Mouse (Mus musculus) spleen, postnatal 0 days (tissue): Measurements from ENCODE around the gene Ubn1. TPM values are rescaled to one million over a fixed set of nuclear protein-coding genes. Genes with fewer than 3 reads are reported as not detected.

Experiments
- polyA plus RNA-seq: library from polyadenylated mRNA; unstranded; fragments of >200 nt; fragmentation: Nextera tagmentation; extraction: Ambion mirVana; gene quantifications from 2 replicates; pipeline ENCODE4 v1.2.1, GENCODE M21; 2015

The Ubn1 gene
- polyA plus RNA-seq = 16.3 and 16.7 TPM in 2 replicates

DNA sequence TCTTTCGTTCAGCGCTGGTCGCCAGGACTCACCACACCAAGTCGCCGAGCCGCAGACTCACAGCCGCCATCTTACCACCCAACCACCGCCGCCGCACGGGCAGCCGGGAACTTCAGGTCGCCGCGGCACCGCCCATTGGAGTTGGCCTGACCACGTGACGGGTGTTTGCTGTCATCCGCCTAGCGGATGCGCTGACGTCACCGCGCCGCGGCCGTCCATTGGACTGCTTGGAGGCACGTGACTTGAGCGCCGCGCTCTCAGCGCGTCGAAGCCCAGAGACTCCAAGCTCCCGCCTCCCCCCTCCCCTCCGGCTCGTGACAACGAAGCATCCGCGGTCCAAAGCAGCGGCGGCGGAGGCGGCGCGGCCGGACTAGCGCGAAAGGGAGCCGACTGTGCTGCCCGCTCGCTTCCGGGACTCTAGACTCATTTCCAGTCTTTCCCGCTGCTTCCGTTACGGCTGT, at the start of gene Ubn1, which contains the start of gene Glyr1:
TSS of gene Ubn1 (plus strand) at position 284 of the 461 bp plus-strand sequence.
TSS of gene Glyr1 (minus strand) at position 90 of the 461 bp plus-strand sequence.

DNA sequence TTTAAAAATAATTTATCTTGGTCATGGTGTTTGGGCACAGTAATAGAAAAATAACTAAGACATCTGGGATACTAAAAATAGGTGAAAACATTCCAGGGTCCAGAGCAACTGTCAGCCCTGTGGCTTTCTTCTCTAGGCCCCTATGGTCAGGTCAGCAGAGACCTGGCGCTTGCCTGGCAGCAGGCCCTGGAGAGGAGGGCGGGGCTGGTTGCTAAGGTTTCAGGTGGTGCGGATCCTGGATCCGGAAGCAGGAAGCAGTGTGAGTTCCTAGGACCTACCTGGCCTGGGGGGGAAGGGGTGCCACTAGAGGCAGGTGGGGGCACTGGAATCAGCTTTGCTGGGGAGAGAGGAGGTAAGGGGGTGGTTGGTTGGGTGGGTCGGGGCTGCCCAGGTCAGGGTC, 42.8 kb upstream of the Ubn1 start, which contains the start of gene Smim22:
TSS of gene Smim22 (plus strand) at position 222 of the 400 bp plus-strand sequence.

DNA sequence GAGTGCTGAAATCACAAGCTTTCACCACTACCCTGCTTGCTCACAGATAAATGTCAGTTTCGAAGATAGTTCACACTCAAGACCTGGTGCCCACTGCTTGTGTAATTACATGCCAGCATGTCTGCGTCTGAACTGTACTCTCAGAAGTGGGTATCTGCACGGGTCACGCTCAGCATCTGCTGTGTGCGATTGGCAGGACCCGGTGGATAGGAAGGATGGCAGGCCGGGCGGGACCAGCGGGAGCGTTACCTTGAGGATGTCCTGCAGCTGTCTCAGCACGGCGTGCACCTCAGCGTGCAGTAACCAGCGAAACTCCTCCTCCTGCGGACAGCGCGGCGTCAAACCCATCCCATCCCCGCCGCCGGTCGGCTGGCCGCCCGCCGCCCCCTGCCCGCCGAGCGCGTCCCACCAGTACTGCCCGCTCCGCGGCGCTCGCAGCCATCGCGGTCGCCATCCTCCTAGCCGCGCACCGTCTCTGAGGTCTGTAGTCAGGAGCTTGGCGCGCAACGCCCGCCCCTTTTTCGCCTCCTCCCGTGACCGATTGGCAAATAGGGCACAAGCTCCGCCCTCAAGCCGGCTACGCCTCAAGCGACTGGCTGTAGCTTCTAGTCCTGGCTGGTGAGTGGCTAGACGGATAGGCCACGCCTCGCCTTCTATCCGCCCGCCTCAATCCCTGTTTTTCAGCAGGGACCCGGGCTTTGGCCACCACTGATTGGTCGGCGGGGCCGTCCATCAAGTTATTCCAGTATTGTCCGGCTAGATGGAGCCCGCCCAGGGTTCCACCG, 36.6 kb upstream of the Ubn1 start, which contains the start of gene Rogdi:
TSS of gene Rogdi (minus strand) at position 500 of the 785 bp plus-strand sequence.

DNA sequence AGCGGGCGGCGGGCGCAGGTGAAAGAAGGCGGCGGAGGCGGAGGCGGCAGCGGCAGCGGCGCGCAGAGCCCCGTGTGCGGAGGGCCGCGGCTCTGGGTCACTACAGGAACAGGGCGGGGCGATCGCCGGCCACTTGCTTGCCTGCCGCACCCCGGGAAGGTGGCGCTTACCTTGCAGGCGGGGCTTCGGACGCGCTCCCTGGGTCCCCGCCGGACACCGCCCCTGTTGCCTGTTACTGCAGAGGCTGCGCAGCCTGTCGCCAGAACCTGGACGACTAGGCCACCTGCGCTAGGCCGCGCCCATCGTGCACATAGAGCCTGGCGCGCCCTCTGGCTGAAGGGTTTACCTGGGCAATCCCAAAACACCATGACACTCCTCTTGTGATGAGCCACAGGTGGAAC, 82.5 kb downstream of the Ubn1 start, which contains the start of gene Ppl:
TSS of gene Ppl (minus strand) at position 21 of the 401 bp plus-strand sequence.

Other genes with a start within 250 kb of the Ubn1 start
- gene 4930562C15Rik, start 214.6 kb upstream of the Ubn1 start, polyA plus RNA-seq = 0.15 and 0.16 TPM in 2 replicates
- 16.4 and 19.0 TPM in 2 replicates for gene Ubald1, start 169.7 kb upstream of the Ubn1 start, polyA plus RNA-seq
- 19.1 and 26.0 TPM in 2 replicates for gene Mgrn1, start 163.8 kb upstream of the Ubn1 start, polyA plus RNA-seq
- 51.6 and 63.7 TPM in 2 replicates for gene Nudt16l1, start 111.3 kb upstream of the Ubn1 start, polyA plus RNA-seq
- 18.0 and 23.1 TPM in 2 replicates for gene Anks3, start 85.9 kb upstream of the Ubn1 start, polyA plus RNA-seq
- gene Sept12, start 52.2 kb upstream of the Ubn1 start, polyA plus RNA-seq = 0.11 TPM in 1 of 2 replicates, not detected in the other
- 1.1 and 1.8 TPM in 2 replicates for gene Smim22, start 42.8 kb upstream of the Ubn1 start, polyA plus RNA-seq
- gene Rogdi, start 36.5 kb upstream of the Ubn1 start, polyA plus RNA-seq = 41.5 and 49.4 TPM in 2 replicates
- gene Glyr1, start 194 bp upstream of the Ubn1 start, polyA plus RNA-seq = 44.9 and 52.4 TPM in 2 replicates
- 0.91 and 1.3 TPM in 2 replicates for gene Ppl, start 82.4 kb downstream of the Ubn1 start, polyA plus RNA-seq
- 0.04 TPM in 1 of 2 replicates, not detected in the other for gene Sec14l5, start 97.1 kb downstream of the Ubn1 start, polyA plus RNA-seq
- gene Nagpa, start 154.0 kb downstream of the Ubn1 start, polyA plus RNA-seq = 13.2 and 14.6 TPM in 2 replicates
- 11.2 and 13.8 TPM in 2 replicates for gene AU021092, start 172.2 kb downstream of the Ubn1 start, polyA plus RNA-seq
- 15.1 and 17.8 TPM in 2 replicates for gene Alg1, start 183.6 kb downstream of the Ubn1 start, polyA plus RNA-seq
- gene Eef2kmt, start 205.9 kb downstream of the Ubn1 start, polyA plus RNA-seq = 12.7 and 15.8 TPM in 2 replicates